ENCODE assay signal across 8 mouse cellular contexts in genomic region chr4:133633332-133634042, GRCm38 (mm10). TPM values are rescaled to one million over a fixed set of nuclear protein-coding genes. Genes with fewer than 3 reads are reported as not detected.
DNase-seq lines count a peak whose midpoint lies in the region; ATAC-seq lines count a peak whose summit lies in the region.

No protein-coding gene starts in this region.

- DNase-seq in ES-CJ7 (ENCODE audit: low read depth, low spot score): peak; percentile 88
- DNase-seq in cerebellum, adult 11-12 months: peak; percentile 88
- DNase-seq in heart, postnatal 36 days: peak; percentile 94 to 95
- peak; percentile 54 to 79 for DNase-seq in layer of hippocampus, adult 8-10 months (ENCODE audit: low spot score in 2 of 2)
- peak; percentile 75 for DNase-seq in ovary, adult 18-20 months (ENCODE audit: low spot score)
- peak; percentile 87 for DNase-seq in thymus, postnatal 0 days (ENCODE audit: low spot score)

- H3K9ac ChIP-seq in forebrain, embryonic 16.5 days (replicated peaks; ENCODE audit: low read depth, low read length): peak overlapping the region; percentile 94
- peak overlapping the region; percentile 89 for H3K9ac ChIP-seq in lung, embryonic 15.5 days

- peak; percentile 97 for ATAC-seq in forebrain, embryonic 16.5 days
- ATAC-seq in lung, embryonic 15.5 days (ENCODE audit: borderline replicate concordance, extremely low read depth, low FRiP score, low TSS enrichment): peak; percentile 85

- no peaks in the 10 kb centered on the region for H3K27me3 ChIP-seq in forebrain, embryonic 16.5 days (replicated peaks; ENCODE audit: control insufficient read depth, insufficient read depth, low read length)
- no peaks in the 10 kb centered on the region for H3K27me3 ChIP-seq in lung, embryonic 15.5 days

- H3K4me2 ChIP-seq in forebrain, embryonic 16.5 days (ENCODE audit: low read length): peak overlapping the region; percentile 93; the same call in 1 of the 2 replicates
- H3K4me2 ChIP-seq in lung, embryonic 15.5 days: peak overlapping the region; percentile 95

- intact Hi-C loops in heart, postnatal 36 days (cut with DNase I): loop anchor here (2.0 kb wide), 1 partner anchor 25 kb away; no protein-coding TSS in a partner anchor

- no peaks in the 10 kb centered on the region for H3K9me3 ChIP-seq in forebrain, embryonic 16.5 days (ENCODE audit: control insufficient read depth, low read length)
- H3K9me3 ChIP-seq in lung, embryonic 15.5 days: no peaks in the 10 kb centered on the region

- H3K4me3 ChIP-seq in forebrain, embryonic 16.5 days (replicated peaks; ENCODE audit: low read length): peak overlapping the region; percentile 77
- H3K4me3 ChIP-seq in lung, embryonic 15.5 days: peak overlapping the region; percentile 84

- H3K27ac ChIP-seq in forebrain, embryonic 16.5 days (ENCODE audit: low read length): peak overlapping the region; percentile 84
- H3K27ac ChIP-seq in lung, embryonic 15.5 days: peak overlapping the region; percentile 59

- 9% methylated on average over 40 of the region's 47 CpGs for WGBS in forebrain, embryonic 16.5 days
- WGBS in lung, embryonic 15.5 days: 7% methylated on average over 38 of the region's 47 CpGs

- peaks cover 17% of the 10 kb centered on the region for H3K4me1 ChIP-seq in forebrain, embryonic 16.5 days (replicated peaks; ENCODE audit: control insufficient read depth, insufficient read depth, low read length)
- peaks cover 27% of the 10 kb centered on the region for H3K4me1 ChIP-seq in lung, embryonic 15.5 days

- no peaks in the 10 kb centered on the region for H3K36me3 ChIP-seq in forebrain, embryonic 16.5 days (ENCODE audit: control insufficient read depth, insufficient read depth)
- H3K36me3 ChIP-seq in lung, embryonic 15.5 days: no peaks in the 10 kb centered on the region

RNA-seq across cellular contexts. Expression of gene Zdhhc18, which starts 16.5 kb away (rescaled TPM):
- polyA plus RNA-seq in forebrain, embryonic 16.5 days (2015; fragmentation: Nextera tagmentation; extraction: Ambion mirVana): 3.5 and 4.5 TPM in 2 replicates
- total RNA-seq in heart, postnatal 36 days (2021): 10 to 100 TPM; 17.2 to 17.3 TPM
- 10 to 100 TPM; 30.7 to 44.0 (median 42.9) TPM for total RNA-seq in layer of hippocampus, adult 8-10 months (2022)
- 6.2 and 7.7 TPM in 2 replicates for polyA plus RNA-seq in lung, embryonic 15.5 days (2015; fragmentation: Nextera tagmentation; extraction: Ambion mirVana)
- 6.7 and 10.5 TPM in 2 replicates for polyA plus RNA-seq in thymus, postnatal 0 days (2015; fragmentation: Nextera tagmentation; extraction: Ambion mirVana)

RNA-seq across cellular contexts. Expression of gene Sfn, which starts 31.5 kb away (rescaled TPM):
- polyA plus RNA-seq in forebrain, embryonic 16.5 days (2015; fragmentation: Nextera tagmentation; extraction: Ambion mirVana): 1.0 and 1.6 TPM in 2 replicates
- 1 to 10 TPM; 1.1 to 1.5 TPM for total RNA-seq in heart, postnatal 36 days (2021)
- total RNA-seq in layer of hippocampus, adult 8-10 months (2022): 1 to 10 TPM; 1.4 to 3.1 (median 2.1) TPM
- polyA plus RNA-seq in lung, embryonic 15.5 days (2015; fragmentation: Nextera tagmentation; extraction: Ambion mirVana): 17.7 and 20.9 TPM in 2 replicates
- 60.3 and 66.3 TPM in 2 replicates for polyA plus RNA-seq in thymus, postnatal 0 days (2015; fragmentation: Nextera tagmentation; extraction: Ambion mirVana)

RNA-seq across cellular contexts. Expression of gene Pigv, which starts 39.0 kb away (rescaled TPM):
- 14.7 and 15.5 TPM in 2 replicates for polyA plus RNA-seq in forebrain, embryonic 16.5 days (2015; fragmentation: Nextera tagmentation; extraction: Ambion mirVana)
- 10 to 100 TPM; 10.8 to 11.3 TPM for total RNA-seq in heart, postnatal 36 days (2021)
- 10 to 100 TPM in 2 of 4 experiments, 1 to 10 TPM in 2; 9.4 to 13.0 (median 11.3) TPM for total RNA-seq in layer of hippocampus, adult 8-10 months (2022)
- polyA plus RNA-seq in lung, embryonic 15.5 days (2015; fragmentation: Nextera tagmentation; extraction: Ambion mirVana): 18.4 and 20.2 TPM in 2 replicates
- polyA plus RNA-seq in thymus, postnatal 0 days (2015; fragmentation: Nextera tagmentation; extraction: Ambion mirVana): 18.6 and 19.4 TPM in 2 replicates

RNA-seq across cellular contexts. Expression of gene Gpn2, which starts 49.3 kb away (rescaled TPM):
- polyA plus RNA-seq in forebrain, embryonic 16.5 days (2015; fragmentation: Nextera tagmentation; extraction: Ambion mirVana): 21.4 and 22.9 TPM in 2 replicates
- total RNA-seq in heart, postnatal 36 days (2021): 1 to 10 TPM; 7.0 TPM
- total RNA-seq in layer of hippocampus, adult 8-10 months (2022): 10 to 100 TPM in 2 of 4 experiments, 1 to 10 TPM in 2; 9.3 to 11.8 (median 10.3) TPM
- polyA plus RNA-seq in lung, embryonic 15.5 days (2015; fragmentation: Nextera tagmentation; extraction: Ambion mirVana): 20.7 and 20.8 TPM in 2 replicates
- 23.4 and 25.9 TPM in 2 replicates for polyA plus RNA-seq in thymus, postnatal 0 days (2015; fragmentation: Nextera tagmentation; extraction: Ambion mirVana)

RNA-seq across cellular contexts. Expression of gene Gpatch3, which starts 58.9 kb away (rescaled TPM):
- polyA plus RNA-seq in forebrain, embryonic 16.5 days (2015; fragmentation: Nextera tagmentation; extraction: Ambion mirVana): 5.3 and 7.0 TPM in 2 replicates
- 1 to 10 TPM; 3.3 to 5.5 TPM for total RNA-seq in heart, postnatal 36 days (2021)
- 1 to 10 TPM; 7.5 to 9.8 (median 8.8) TPM for total RNA-seq in layer of hippocampus, adult 8-10 months (2022)
- polyA plus RNA-seq in lung, embryonic 15.5 days (2015; fragmentation: Nextera tagmentation; extraction: Ambion mirVana): 6.3 and 9.9 TPM in 2 replicates
- 8.3 and 8.9 TPM in 2 replicates for polyA plus RNA-seq in thymus, postnatal 0 days (2015; fragmentation: Nextera tagmentation; extraction: Ambion mirVana)

Comparison
In these comparisons a context has a peak if more than half of its experiments do, and no peak if none do; other contexts are left out.
1. Peak in every context shown above with its lines: DNase-seq, ATAC-seq, H3K4me3 ChIP-seq and H3K27ac ChIP-seq.